Mouse (Mus musculus): ENCODE data around the gene Ttc39d. TPM values are rescaled to one million over a fixed set of nuclear protein-coding genes. Genes with fewer than 3 reads are reported as not detected.
"Not testable (repeated sequence)": the region's sequence is repeated elsewhere in the genome, so short reads cannot be mapped to it uniquely, and the experiment has no call there.

The Ttc39d gene
- polyA plus RNA-seq, 1 experiment from 2014 or later, result 0.19 TPM

- 95% methylated on average over 3 of the region's 3 CpGs for WGBS
- Histone ChIP-seq H3K36me3 (ENCODE audit: control insufficient read depth, insufficient read depth, low read length) (no peaks in the 10 kb centered on the region), H3K27me3 (replicated peaks; ENCODE audit: control insufficient read depth, insufficient read depth, low read length) (no peaks in the 10 kb centered on the region), H3K4me3 (ENCODE audit: low read depth, low read length) (no peak overlapping the region), H3K27ac (replicated peaks; ENCODE audit: low read depth, low read length) (no peak overlapping the region), H3K9me3 (ENCODE audit: control insufficient read depth, low read length) (no peaks in the 10 kb centered on the region), H3K4me2 (ENCODE audit: low read depth, low read length) (no peak overlapping the region), H3K9ac (ENCODE audit: low read depth, low read length) (no peak overlapping the region), H3K4me1 (ENCODE audit: control insufficient read depth, insufficient read depth, low read length) (no peaks in the 10 kb centered on the region)
- DNase-seq (ENCODE audit: low spot score), result no peak
- no peak for ATAC-seq (ENCODE audit: low read depth)
These were observed 31.3 kb upstream of the Ttc39d start for GRCm38 (mm10) chr17:80175966-80176365.

DNA sequence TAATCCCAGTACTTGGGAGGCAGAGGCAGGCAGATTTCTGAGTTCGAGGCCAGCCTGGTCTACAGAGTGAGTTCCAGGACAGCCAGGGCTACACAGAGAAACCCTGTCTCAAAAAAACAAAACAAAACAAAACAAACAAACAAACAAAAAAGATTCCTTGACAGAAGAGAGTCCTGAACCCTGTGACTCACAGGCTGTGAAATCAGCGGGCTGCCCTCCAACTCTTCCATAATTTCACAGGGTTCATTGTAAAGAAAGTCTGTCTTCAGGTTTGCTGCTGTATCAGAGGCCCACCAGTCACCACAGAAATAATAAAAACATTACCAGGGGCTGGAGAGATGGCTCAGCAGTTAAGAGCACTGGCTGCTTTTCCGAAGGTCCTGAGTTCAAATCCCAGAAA, 28.4 kb upstream of the Ttc39d start:
- ATAC-seq (ENCODE audit: low read depth); H3K4me3 ChIP-seq (ENCODE audit: low read depth, low read length); H3K27me3 ChIP-seq (replicated peaks; ENCODE audit: control insufficient read depth, insufficient read depth, low read length): not testable (repeated sequence)

DNA sequence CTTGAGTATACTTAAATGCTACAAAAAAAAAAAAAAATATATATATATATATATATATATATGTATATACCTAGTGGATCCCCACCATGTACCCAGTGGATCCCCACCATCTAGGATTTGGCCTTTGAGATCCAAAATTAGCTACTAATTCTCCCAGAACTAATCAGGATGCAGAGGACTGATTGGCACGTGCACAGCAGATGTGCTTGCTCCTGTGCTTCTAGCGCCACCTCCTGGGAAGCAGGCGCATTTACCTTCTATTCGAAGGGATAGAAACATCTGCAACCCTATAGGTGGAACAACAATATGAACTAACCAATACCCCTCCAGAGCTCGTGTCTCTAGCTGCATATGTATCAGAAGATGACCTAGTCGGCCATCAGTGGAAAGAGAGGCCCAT, 27.3 kb upstream of the Ttc39d start:
- ATAC-seq (ENCODE audit: low read depth), result peak; percentile 78
- no peaks in the 10 kb centered on the region for H3K9me3 ChIP-seq (ENCODE audit: control insufficient read depth, low read length)
- WGBS, result 0% methylated on average over 6 of the region's 6 CpGs

More for the DNA sequence above, 28.4 kb upstream of the Ttc39d start:
- not testable (repeated sequence) for H3K4me2 ChIP-seq (ENCODE audit: low read depth, low read length); H3K27ac ChIP-seq (replicated peaks; ENCODE audit: low read depth, low read length); H3K36me3 ChIP-seq (ENCODE audit: control insufficient read depth, insufficient read depth, low read length); H3K4me1 ChIP-seq (ENCODE audit: control insufficient read depth, insufficient read depth, low read length); H3K9me3 ChIP-seq (ENCODE audit: control insufficient read depth, low read length); H3K9ac ChIP-seq (ENCODE audit: low read depth, low read length); DNase-seq (ENCODE audit: low spot score)
- 95% methylated on average over 3 of the region's 3 CpGs for WGBS

GRCm38 (mm10) chr17:80180468-80180867, 26.8 kb upstream of the Ttc39d start:
- H3K27ac ChIP-seq (replicated peaks; ENCODE audit: low read depth, low read length), result no peak overlapping the region
- H3K27me3 ChIP-seq (replicated peaks; ENCODE audit: control insufficient read depth, insufficient read depth, low read length), result no peaks in the 10 kb centered on the region
- H3K4me1 ChIP-seq (ENCODE audit: control insufficient read depth, insufficient read depth, low read length), result no peaks in the 10 kb centered on the region
- H3K4me3 ChIP-seq (ENCODE audit: low read depth, low read length), result no peak overlapping the region
- no peaks in the 10 kb centered on the region for H3K9me3 ChIP-seq (ENCODE audit: control insufficient read depth, low read length)
- DNase-seq (ENCODE audit: low spot score) (no peak), ATAC-seq (ENCODE audit: low read depth) (peak; percentile 38; the same call in 1 of the 2 replicates)
- H3K4me2 ChIP-seq (ENCODE audit: low read depth, low read length), result no peak overlapping the region
- H3K36me3 ChIP-seq (ENCODE audit: control insufficient read depth, insufficient read depth, low read length), result no peaks in the 10 kb centered on the region
- H3K9ac ChIP-seq (ENCODE audit: low read depth, low read length), result no peak overlapping the region

More for the DNA sequence above, 27.3 kb upstream of the Ttc39d start:
- no peak overlapping the region for H3K27ac ChIP-seq (replicated peaks; ENCODE audit: low read depth, low read length)
- H3K4me2 ChIP-seq (ENCODE audit: low read depth, low read length), result no peak overlapping the region
- peak; percentile 87 for DNase-seq (ENCODE audit: low spot score)
- H3K4me3 ChIP-seq (ENCODE audit: low read depth, low read length), result no peak overlapping the region
- no peaks in the 10 kb centered on the region for H3K4me1 ChIP-seq (ENCODE audit: control insufficient read depth, insufficient read depth, low read length)
- H3K9ac ChIP-seq (ENCODE audit: low read depth, low read length), result no peak overlapping the region
- H3K27me3 ChIP-seq (replicated peaks; ENCODE audit: control insufficient read depth, insufficient read depth, low read length), result no peaks in the 10 kb centered on the region
- H3K36me3 ChIP-seq (ENCODE audit: control insufficient read depth, insufficient read depth, low read length), result no peaks in the 10 kb centered on the region

- no peaks in the 10 kb centered on the region for H3K9me3 ChIP-seq (ENCODE audit: control insufficient read depth, low read length)
- no peaks in the 10 kb centered on the region for H3K4me1 ChIP-seq (ENCODE audit: control insufficient read depth, insufficient read depth, low read length)
- H3K27ac ChIP-seq (replicated peaks; ENCODE audit: low read depth, low read length), result no peak overlapping the region
- H3K4me2 ChIP-seq (ENCODE audit: low read depth, low read length), result no peak overlapping the region
- ATAC-seq (ENCODE audit: low read depth), result no peak
- WGBS, result 77% methylated on average over 10 of the region's 10 CpGs
- no peaks in the 10 kb centered on the region for H3K36me3 ChIP-seq (ENCODE audit: control insufficient read depth, insufficient read depth, low read length)
- H3K27me3 ChIP-seq (replicated peaks; ENCODE audit: control insufficient read depth, insufficient read depth, low read length), result no peaks in the 10 kb centered on the region
- H3K9ac ChIP-seq (ENCODE audit: low read depth, low read length), result no peak overlapping the region
- H3K4me3 ChIP-seq (ENCODE audit: low read depth, low read length), result no peak overlapping the region
- no peak for DNase-seq (ENCODE audit: low spot score)
These were observed 23.6 kb upstream of the Ttc39d start for GRCm38 (mm10) chr17:80183615-80184014.

DNA sequence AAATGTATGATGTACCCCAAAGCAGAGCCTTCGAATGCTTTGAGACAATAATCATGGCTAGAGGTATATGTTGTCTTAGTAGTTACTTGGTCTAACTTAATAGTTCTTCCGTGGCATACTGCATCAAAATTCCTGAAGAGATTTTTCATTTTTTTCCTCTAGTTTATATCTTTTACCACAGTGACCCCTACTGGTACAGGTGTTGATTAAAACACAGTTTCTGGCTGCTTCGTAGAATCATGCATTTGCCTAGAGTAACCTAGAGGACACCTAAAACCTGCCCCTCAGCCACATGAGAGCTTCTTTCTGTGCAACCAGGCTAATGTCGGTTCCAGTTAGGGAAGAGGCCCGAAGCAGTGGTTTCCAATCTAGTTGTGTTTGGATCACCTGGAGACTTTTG, 14.2 kb upstream of the Ttc39d start:
- H3K4me1 ChIP-seq (ENCODE audit: control insufficient read depth, insufficient read depth, low read length), result no peaks in the 10 kb centered on the region
- H3K27me3 ChIP-seq (replicated peaks; ENCODE audit: control insufficient read depth, insufficient read depth, low read length), result no peaks in the 10 kb centered on the region
- H3K4me3 ChIP-seq (ENCODE audit: low read depth, low read length), result no peak overlapping the region
- WGBS, result 64% methylated on average over 5 of the region's 5 CpGs
- no peaks in the 10 kb centered on the region for H3K9me3 ChIP-seq (ENCODE audit: control insufficient read depth, low read length)
- H3K36me3 ChIP-seq (ENCODE audit: control insufficient read depth, insufficient read depth, low read length), result peaks cover 31% of the 10 kb centered on the region
- DNase-seq (ENCODE audit: low spot score), result peak; percentile 63
- H3K4me2 ChIP-seq (ENCODE audit: low read depth, low read length), result no peak overlapping the region
- no peak overlapping the region for H3K9ac ChIP-seq (ENCODE audit: low read depth, low read length)
- H3K27ac ChIP-seq (replicated peaks; ENCODE audit: low read depth, low read length), result no peak overlapping the region
- no peak for ATAC-seq (ENCODE audit: low read depth)

DNA sequence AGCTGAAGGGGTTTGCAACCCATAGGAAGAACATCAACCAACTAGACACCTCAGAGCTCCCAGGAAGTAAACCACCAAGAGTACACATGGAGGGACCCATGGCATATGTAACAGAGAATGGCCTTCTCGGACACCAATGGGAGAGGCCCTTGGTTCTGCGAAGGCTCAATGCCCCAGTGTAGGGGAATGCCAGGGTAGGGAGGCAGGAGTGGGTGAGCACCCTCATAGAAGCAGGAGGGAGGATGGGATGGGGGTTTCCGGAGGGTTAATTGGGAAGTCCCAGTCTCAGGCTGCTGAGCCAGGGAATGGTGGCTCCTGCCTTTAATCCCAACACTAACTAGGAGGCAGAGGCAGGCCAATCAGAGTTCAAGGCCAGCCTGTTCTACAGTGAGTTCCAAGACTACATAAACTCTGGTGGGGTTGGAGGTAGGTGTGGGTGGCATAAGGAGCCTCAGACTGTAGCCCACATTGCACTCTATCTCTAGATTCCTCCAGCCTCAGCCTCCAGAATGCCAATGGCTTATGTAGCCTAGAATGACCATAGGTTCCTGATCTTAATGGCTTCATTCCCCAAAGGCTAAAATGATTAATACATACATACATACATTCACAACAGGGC, 8.0 kb upstream of the Ttc39d start:
- H3K4me3 ChIP-seq (ENCODE audit: low read depth, low read length), result no peak overlapping the region
- peaks cover 82% of the 10 kb centered on the region for H3K36me3 ChIP-seq (ENCODE audit: control insufficient read depth, insufficient read depth, low read length)
- H3K9ac ChIP-seq (ENCODE audit: low read depth, low read length), result no peak overlapping the region
- H3K9me3 ChIP-seq (ENCODE audit: control insufficient read depth, low read length), result no peaks in the 10 kb centered on the region
- no peak for ATAC-seq (ENCODE audit: low read depth)
- no peak for DNase-seq (ENCODE audit: low spot score)
- no peak overlapping the region for H3K27ac ChIP-seq (replicated peaks; ENCODE audit: low read depth, low read length)
- 89% methylated on average over 3 of the region's 3 CpGs for WGBS
- H3K4me1 ChIP-seq (ENCODE audit: control insufficient read depth, insufficient read depth, low read length), result no peaks in the 10 kb centered on the region
- no peak overlapping the region for H3K4me2 ChIP-seq (ENCODE audit: low read depth, low read length)
- H3K27me3 ChIP-seq (replicated peaks; ENCODE audit: control insufficient read depth, insufficient read depth, low read length), result no peaks in the 10 kb centered on the region

DNA sequence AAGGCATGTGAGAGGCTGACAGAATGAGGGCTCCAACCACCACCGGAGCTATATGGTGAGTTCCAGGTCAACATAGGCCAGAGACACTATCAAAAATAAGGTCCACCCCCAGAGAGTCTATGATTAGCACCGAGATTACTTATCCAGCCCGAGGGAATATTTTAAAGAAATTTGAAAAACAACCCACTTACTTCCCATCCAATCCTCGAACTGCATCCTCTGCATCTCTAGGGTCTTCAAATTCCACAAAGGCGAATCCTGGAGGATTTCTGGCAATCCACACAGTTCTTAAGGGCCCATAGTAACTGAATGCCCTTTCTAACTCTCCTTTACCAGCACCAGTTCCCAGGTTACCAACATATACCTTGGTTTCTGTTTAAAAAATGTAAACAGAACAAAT, 1.6 kb upstream of the Ttc39d start:
- no peak for ATAC-seq (ENCODE audit: low read depth)
- peak overlapping the region; percentile 65 for H3K4me3 ChIP-seq (ENCODE audit: low read depth, low read length)
- WGBS, result 16% methylated on average over 5 of the region's 5 CpGs
- no peaks in the 10 kb centered on the region for H3K9me3 ChIP-seq (ENCODE audit: control insufficient read depth, low read length)
- peak overlapping the region; percentile 96 for H3K27ac ChIP-seq (replicated peaks; ENCODE audit: low read depth, low read length)
- peaks cover 9% of the 10 kb centered on the region; the same call in 1 of the 2 replicates for H3K4me1 ChIP-seq (ENCODE audit: control insufficient read depth, insufficient read depth, low read length)
- no peaks in the 10 kb centered on the region for H3K27me3 ChIP-seq (replicated peaks; ENCODE audit: control insufficient read depth, insufficient read depth, low read length)
- peaks cover 44% of the 10 kb centered on the region for H3K36me3 ChIP-seq (ENCODE audit: control insufficient read depth, insufficient read depth, low read length)
- peak overlapping the region; percentile 91 for H3K9ac ChIP-seq (ENCODE audit: low read depth, low read length)
- H3K4me2 ChIP-seq (ENCODE audit: low read depth, low read length), result peak overlapping the region; percentile 92
- no peak for DNase-seq (ENCODE audit: low spot score)

DNA sequence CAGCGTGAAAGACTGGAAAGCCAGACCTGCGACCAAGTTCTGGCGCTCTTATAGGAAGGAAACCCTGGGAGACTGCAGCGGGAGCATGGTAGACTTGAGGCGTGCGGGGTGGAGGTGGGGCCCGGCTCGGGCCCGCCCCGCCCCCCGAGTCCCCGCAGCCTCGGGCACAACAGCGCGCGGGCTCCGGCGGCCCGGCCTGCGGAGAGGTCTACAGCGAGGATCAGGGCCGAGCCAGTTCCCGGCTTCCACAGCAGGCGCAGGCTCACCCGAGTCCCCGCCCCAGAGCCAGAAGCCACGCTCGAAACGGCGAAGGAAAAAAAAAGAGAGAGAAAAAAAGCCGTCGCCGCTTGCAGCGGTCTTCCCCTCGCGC, 974 bp upstream of the Ttc39d start:
- WGBS, result 0% methylated on average over 34 of the region's 36 CpGs
- H3K27me3 ChIP-seq (replicated peaks; ENCODE audit: control insufficient read depth, insufficient read depth, low read length), result no peaks in the 10 kb centered on the region
- H3K4me3 ChIP-seq (ENCODE audit: low read depth, low read length), result peak overlapping the region; percentile 65
- ATAC-seq (ENCODE audit: low read depth) (peak; percentile 67), DNase-seq (ENCODE audit: low spot score) (no peak)
- peak overlapping the region; percentile 91 for H3K9ac ChIP-seq (ENCODE audit: low read depth, low read length)
- H3K36me3 ChIP-seq (ENCODE audit: control insufficient read depth, insufficient read depth, low read length), result peaks cover 39% of the 10 kb centered on the region
- peaks cover 9% of the 10 kb centered on the region; the same call in 1 of the 2 replicates for H3K4me1 ChIP-seq (ENCODE audit: control insufficient read depth, insufficient read depth, low read length)
- H3K27ac ChIP-seq (replicated peaks; ENCODE audit: low read depth, low read length), result peak overlapping the region; percentile 96
- H3K4me2 ChIP-seq (ENCODE audit: low read depth, low read length), result peak overlapping the region; percentile 92
- no peaks in the 10 kb centered on the region for H3K9me3 ChIP-seq (ENCODE audit: control insufficient read depth, low read length)
